Mouse (Mus musculus) C2C12 (cell line): ENCODE data around the gene Tuba4a. TPM values are rescaled to one million over a fixed set of nuclear protein-coding genes. Genes with fewer than 3 reads are reported as not detected.
A peak's percentile ranks its signal among the peaks of the same experiment; 100 is the strongest.

Experiments used
- H3K27me3 ChIP-seq: one replicate; pipeline ENCODE4 v1.6.1; 2011; ENCODE audit not compliant: control insufficient read depth, insufficient read depth, insufficient read length
- H3K36me3 ChIP-seq: one replicate; pipeline ENCODE4 v1.6.1; 2011; ENCODE audit not compliant: control insufficient read depth, insufficient read depth
- H3K4me3 ChIP-seq: one replicate; pipeline ENCODE4 v1.5.1; 2011; ENCODE audit warnings: mild to moderate bottlenecking, control low read depth; ENCODE audit not compliant: poor library complexity, insufficient read depth, severe bottlenecking
- H3K79me2 ChIP-seq: one replicate; pipeline ENCODE4 v1.6.1; 2011; ENCODE audit not compliant: control insufficient read depth, insufficient read depth
- H3K79me3 ChIP-seq: one replicate; pipeline ENCODE4 v1.6.1; 2011; ENCODE audit warnings: low read depth, control low read depth
- H3ac ChIP-seq: one replicate; pipeline ENCODE3; 2011; ENCODE audit warnings: low read depth; ENCODE audit not compliant: control insufficient read depth, insufficient read length
- CEBPB ChIP-seq: IDR thresholded peaks from one replicate; pipeline ENCODE4 v1.6.1; 2011; ENCODE audit warnings: low read depth, mild to moderate bottlenecking, control low read depth, moderate library complexity
- CTCF ChIP-seq: IDR thresholded peaks from one replicate; pipeline ENCODE4 v1.5.1; 2011; ENCODE audit not compliant: control insufficient read depth, insufficient read depth, insufficient read length
- FOSL1 ChIP-seq: IDR thresholded peaks from one replicate; pipeline ENCODE4 v1.8.0; 2011; ENCODE audit warnings: mild to moderate bottlenecking, low read length; ENCODE audit not compliant: poor library complexity, insufficient read depth, severe bottlenecking
- MAX ChIP-seq: IDR thresholded peaks from one replicate; pipeline ENCODE4 v1.6.1; 2011; ENCODE audit warnings: mild to moderate bottlenecking, control low read depth
- MYOD1 ChIP-seq: IDR thresholded peaks from one replicate; pipeline ENCODE4 v1.6.1; 2011; ENCODE audit warnings: low read depth; ENCODE audit not compliant: control insufficient read depth, insufficient read length
- MYOG ChIP-seq: IDR thresholded peaks from one replicate; pipeline ENCODE4 v1.6.1; 2011; ENCODE audit not compliant: control insufficient read depth, insufficient read length; ENCODE audit errors: extremely low read depth
- USF1 ChIP-seq: IDR thresholded peaks from one replicate; pipeline ENCODE4 v1.6.1; 2011; ENCODE audit warnings: low read depth, mild to moderate bottlenecking, control low read depth, moderate library complexity
- polyA plus RNA-seq: library from polyadenylated mRNA; unstranded; fragments of >200 nt; fragmentation: generic; extraction: Trizol; gene quantifications from one replicate; pipeline ENCODE4 v1.2.1, GENCODE M21; 2012; ENCODE audit warnings: missing spikeins

Gene Tuba4a
- polyA plus RNA-seq, 1 experiment: 167 TPM

DNA sequence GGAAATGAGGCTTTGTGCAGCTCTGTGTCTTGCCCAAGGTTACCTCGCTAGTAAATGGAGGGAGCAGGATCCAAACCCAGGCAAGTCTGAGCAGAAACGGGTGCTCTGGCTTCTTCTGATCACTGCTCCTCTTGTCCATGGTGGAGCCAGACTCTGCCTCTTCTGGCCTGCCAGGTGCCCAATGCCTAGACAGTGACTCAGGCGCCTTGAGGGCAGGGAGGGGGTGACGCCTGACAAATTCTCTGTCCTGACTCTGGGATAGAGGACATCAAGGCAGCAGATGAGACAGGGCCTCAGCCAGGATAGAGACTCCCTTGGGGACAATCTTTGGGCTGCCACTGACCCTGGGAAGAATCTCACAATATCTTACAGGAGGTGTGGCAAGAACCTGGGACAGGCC lies 11.6 kb upstream of the Tuba4a start:
- H3K36me3 ChIP-seq: no peaks in the 10 kb centered on the region
- H3K27me3 ChIP-seq: no peaks in the 10 kb centered on the region
- H3ac ChIP-seq: peak overlapping the region; percentile 19
- H3K79me2 ChIP-seq: no peaks in the 10 kb centered on the region
- no peak overlapping the region for H3K4me3 ChIP-seq
- TF ChIP-seq CTCF (no peak), FOSL1 (peak; percentile 31), CEBPB (no peak), MYOD1 (no peak), USF1 (no peak)
- H3K79me3 ChIP-seq: no peaks in the 10 kb centered on the region

GRCm38 (mm10) chr1:75230335-75230994 lies 10.8 kb upstream of the Tuba4a start:
- H3K4me3 ChIP-seq: no peak overlapping the region
- no peaks in the 10 kb centered on the region for H3K36me3 ChIP-seq
- no peaks in the 10 kb centered on the region for H3K27me3 ChIP-seq
- no peaks in the 10 kb centered on the region for H3K79me2 ChIP-seq
- TF ChIP-seq MYOD1 (no peak), MYOG (no peak), FOSL1 (no peak), CEBPB (no peak), MAX (no peak), CTCF (no peak), USF1 (no peak)
- H3ac ChIP-seq: no peak overlapping the region
- no peaks in the 10 kb centered on the region for H3K79me3 ChIP-seq

GRCm38 (mm10) chr1:75229158-75229557 lies 9.5 kb upstream of the Tuba4a start:
- Histone ChIP-seq H3K27me3 (no peaks in the 10 kb centered on the region), H3ac (no peak overlapping the region), H3K79me3 (no peaks in the 10 kb centered on the region), H3K36me3 (no peaks in the 10 kb centered on the region), H3K4me3 (no peak overlapping the region), H3K79me2 (no peaks in the 10 kb centered on the region)
- TF ChIP-seq CTCF (no peak), CEBPB (no peak), MYOG (no peak), FOSL1 (no peak), MYOD1 (no peak), USF1 (no peak), MAX (no peak)

DNA sequence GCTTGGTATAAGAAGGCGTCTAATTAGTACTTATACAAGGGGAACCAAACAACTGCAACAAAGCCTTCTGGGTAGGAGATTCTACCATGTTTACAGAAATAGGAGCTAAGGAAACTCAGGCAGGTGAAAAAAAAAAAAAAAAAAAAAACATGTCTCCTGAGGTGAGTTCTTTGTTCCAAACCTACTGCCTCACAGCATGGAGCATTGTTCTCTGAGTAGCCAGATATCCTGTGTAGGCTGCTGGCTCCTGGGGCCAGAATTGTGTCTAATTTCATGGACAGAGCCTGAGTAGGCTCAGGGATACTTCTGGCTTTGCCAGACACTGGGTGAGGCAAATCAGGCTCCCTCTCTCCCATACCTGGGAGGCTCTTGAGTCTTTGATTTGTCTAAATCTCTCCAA lies 8.0 kb upstream of the Tuba4a start:
- no peaks in the 10 kb centered on the region for H3K36me3 ChIP-seq
- no peak overlapping the region for H3K4me3 ChIP-seq
- no peaks in the 10 kb centered on the region for H3K79me2 ChIP-seq
- TF ChIP-seq CTCF (no peak), FOSL1 (no peak), MYOD1 (no peak), MAX (no peak), MYOG (no peak), CEBPB (no peak), USF1 (no peak)
- no peaks in the 10 kb centered on the region for H3K27me3 ChIP-seq
- H3ac ChIP-seq: no peak overlapping the region
- no peaks in the 10 kb centered on the region for H3K79me3 ChIP-seq

DNA sequence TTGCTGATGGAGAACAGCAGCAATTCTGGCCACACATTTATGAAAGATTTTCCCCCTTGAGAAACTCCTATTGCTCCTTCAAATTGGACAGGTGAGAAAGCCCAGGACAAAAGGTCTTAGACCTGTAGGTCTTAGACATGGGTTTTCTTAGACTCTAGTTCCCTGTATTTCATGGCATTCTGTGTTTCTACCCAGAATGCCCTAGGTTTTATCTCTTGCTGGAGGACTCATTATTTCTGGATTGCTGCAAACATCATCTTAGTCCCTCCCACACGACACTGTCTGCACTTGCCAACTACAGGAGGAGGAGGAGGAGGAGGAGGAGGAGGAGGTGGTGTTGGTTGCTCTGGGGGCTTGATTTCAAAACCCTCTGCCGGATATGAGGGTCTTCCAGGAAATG lies 6.5 kb upstream of the Tuba4a start:
- H3K79me2 ChIP-seq: no peaks in the 10 kb centered on the region
- no peaks in the 10 kb centered on the region for H3K27me3 ChIP-seq
- no peaks in the 10 kb centered on the region for H3K79me3 ChIP-seq
- H3K36me3 ChIP-seq: no peaks in the 10 kb centered on the region
- no peak overlapping the region for H3ac ChIP-seq
- H3K4me3 ChIP-seq: no peak overlapping the region
- TF ChIP-seq CEBPB: no peak
- TF ChIP-seq CTCF: no peak
- TF ChIP-seq MYOG: no peak
- no peak for TF ChIP-seq USF1
- no peak for TF ChIP-seq MYOD1
- TF ChIP-seq FOSL1: no peak
- no peak for TF ChIP-seq MAX

DNA sequence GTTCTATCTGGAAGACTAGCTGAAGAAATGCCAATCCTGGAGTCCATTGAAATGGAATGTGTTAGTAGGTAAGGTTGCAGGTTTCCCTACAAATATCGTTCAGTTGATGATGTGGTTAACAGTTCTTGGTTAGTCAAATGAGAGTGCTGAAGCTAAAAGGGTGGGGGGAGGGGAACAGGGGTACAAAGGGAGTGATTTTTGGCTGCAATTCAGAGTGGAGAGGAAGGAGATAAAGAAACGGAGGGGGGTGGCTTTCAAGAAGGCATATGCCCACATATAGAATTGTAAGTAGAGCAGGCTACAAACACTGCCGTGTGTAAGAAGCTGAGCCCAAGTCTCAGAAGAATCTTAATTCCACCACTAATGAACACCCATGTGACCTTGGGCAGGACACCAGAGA lies 5.8 kb upstream of the Tuba4a start:
- no peak for TF ChIP-seq CTCF
- no peak for TF ChIP-seq MYOD1
- TF ChIP-seq MAX: no peak
- TF ChIP-seq FOSL1: no peak
- TF ChIP-seq MYOG: no peak
- TF ChIP-seq CEBPB: no peak
- TF ChIP-seq USF1: no peak
- no peaks in the 10 kb centered on the region for H3K79me2 ChIP-seq
- H3K79me3 ChIP-seq: no peaks in the 10 kb centered on the region
- H3ac ChIP-seq: no peak overlapping the region
- H3K36me3 ChIP-seq: no peaks in the 10 kb centered on the region
- H3K4me3 ChIP-seq: no peak overlapping the region
- H3K27me3 ChIP-seq: no peaks in the 10 kb centered on the region
